Mouse (Mus musculus) limb, embryonic 12.5 days (tissue): ENCODE data around the gene Cap2. TPM values are rescaled to one million over a fixed set of nuclear protein-coding genes. Genes with fewer than 3 reads are reported as not detected.

ENCODE experiments used
- ATAC-seq: fragments of 200-750 bp; cut with Nextera tagmentation; 2 replicates; pipeline ENCODE4 v1.8.0; 2017; ENCODE audit warnings: low read depth, moderate TSS enrichment; ENCODE audit not compliant: insufficient number of reproducible peaks, insufficient read depth, low FRiP score, low TSS enrichment
- H3K27ac ChIP-seq: fragments of 300-500 bp; sonication (generic); 2 replicates; pipeline ENCODE4 v1.5.1; 2016; ENCODE audit warnings: mild to moderate bottlenecking, moderate library complexity
- H3K27me3 ChIP-seq: fragments of 300-500 bp; sonication (generic); 2 replicates; pipeline ENCODE4 v1.6.1; 2016; ENCODE audit warnings: mild to moderate bottlenecking, moderate library complexity
- H3K36me3 ChIP-seq: fragments of 300-500 bp; sonication (generic); 2 replicates; pipeline ENCODE4 v1.6.1; 2016; ENCODE audit warnings: mild to moderate bottlenecking, moderate library complexity
- H3K4me1 ChIP-seq: fragments of 300-500 bp; sonication (generic); replicated peaks from 2 replicates; pipeline ENCODE4 v1.6.1; 2016
- H3K4me2 ChIP-seq: fragments of 300-500 bp; sonication (generic); 2 replicates; pipeline ENCODE4 v1.6.1; 2016; ENCODE audit warnings: mild to moderate bottlenecking, moderate library complexity
- H3K4me3 ChIP-seq: fragments of 300-500 bp; sonication (generic); replicated peaks from 2 replicates; pipeline ENCODE4 v1.5.1; 2016; ENCODE audit warnings: mild to moderate bottlenecking
- H3K9ac ChIP-seq: fragments of 300-500 bp; sonication (generic); replicated peaks from 2 replicates; pipeline ENCODE4 v1.6.1; 2016; ENCODE audit warnings: mild to moderate bottlenecking, moderate library complexity
- H3K9me3 ChIP-seq: fragments of 300-500 bp; sonication (generic); 2 replicates; pipeline ENCODE4 v1.6.1; 2016; ENCODE audit warnings: mild to moderate bottlenecking, moderate library complexity
- WGBS: fragments of 180-500 bp; shearing (Covaris S2); methylation state at CpG from one replicate; pipeline ENCODE4 v1.1.7; 2016; 5-methylcytosine and 5-hydroxymethylcytosine counted together
- polyA plus RNA-seq: library from polyadenylated mRNA; unstranded; fragments of >200 nt; fragmentation: Nextera tagmentation; extraction: Ambion mirVana; gene quantifications from 2 replicates; pipeline ENCODE4 v1.2.1, GENCODE M21; 2016

The Cap2 gene
- polyA plus RNA-seq, 1 experiment from 2014 or later = 13.1 TPM

DNA sequence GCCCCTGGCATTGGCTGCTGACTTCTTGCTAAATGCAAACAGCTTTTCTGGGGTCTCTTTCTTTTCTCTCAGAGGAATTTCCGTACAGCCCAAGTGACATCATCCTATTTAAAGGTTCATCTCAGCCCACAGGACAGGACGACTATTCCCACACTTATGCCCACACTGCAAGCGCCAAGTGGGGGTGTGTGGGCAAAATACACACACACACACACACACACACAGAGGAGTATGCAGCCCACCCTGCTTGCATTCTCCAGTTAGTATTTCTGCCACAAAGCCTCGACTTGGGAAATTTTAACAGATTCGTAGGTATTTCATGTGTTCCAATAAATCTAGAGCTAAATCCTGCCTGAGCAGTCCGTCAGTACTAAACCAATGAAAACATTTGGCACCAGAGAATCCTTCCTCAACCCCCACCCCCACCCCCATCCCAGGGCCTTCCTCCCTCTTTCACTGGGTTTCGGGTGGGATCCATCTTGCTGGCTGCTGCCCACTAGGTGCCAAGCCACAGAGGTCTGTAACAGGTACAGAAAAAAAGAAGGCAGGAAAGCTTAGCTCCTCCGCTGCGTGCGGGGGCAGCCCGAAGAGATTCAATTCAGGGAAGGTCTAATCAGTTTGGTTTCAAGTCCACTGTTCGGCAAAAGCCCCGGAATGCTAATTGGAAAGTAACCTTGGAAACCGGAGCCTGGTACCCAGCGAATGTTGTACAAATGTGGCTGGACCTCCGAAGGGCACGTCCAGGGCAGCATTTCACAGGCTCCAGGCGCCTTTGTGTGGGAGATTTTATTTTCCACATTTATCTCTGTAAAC lies 131.9 kb downstream of the Cap2 start:
- Histone ChIP-seq H3K9ac (no peak overlapping the region), H3K4me3 (0 out of 2 replicates have a peak overlapping the region, but pooled peaks have one; percentile 15), H3K4me2 (peak overlapping the region; percentile 38), H3K9me3 (0 out of 2 replicates have a peak, but pooled peaks cover 4% of the 10 kb centered on the region), H3K4me1 (peaks cover 12% of the 10 kb centered on the region), H3K36me3 (no peaks in the 10 kb centered on the region; the same call in 1 of the 2 replicates), H3K27me3 (no peaks in the 10 kb centered on the region), H3K27ac (no peak overlapping the region)
- no peak for ATAC-seq
- WGBS = 47% methylated on average over 18 of the region's 18 CpGs

DNA sequence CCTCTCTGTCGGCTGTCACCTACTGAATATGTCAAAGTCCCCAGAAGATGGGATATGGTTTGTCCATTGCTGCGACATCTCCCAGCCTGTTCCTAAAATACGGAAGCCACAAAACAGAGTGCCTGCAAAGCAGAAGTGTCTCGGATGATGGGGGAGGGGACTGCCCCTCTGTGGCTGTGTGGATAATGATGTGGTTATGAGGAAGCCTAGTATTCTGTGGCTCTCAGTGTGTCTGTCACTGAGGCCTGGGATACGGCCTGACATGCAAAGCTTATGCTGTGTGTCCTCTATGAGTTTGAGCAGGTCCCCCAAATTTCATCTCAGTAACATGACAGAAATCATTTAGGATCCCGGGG lies 132.5 kb downstream of the Cap2 start:
- no peak for ATAC-seq
- Histone ChIP-seq H3K9ac (no peak overlapping the region), H3K4me2 (peak overlapping the region; percentile 38), H3K4me1 (peaks cover 12% of the 10 kb centered on the region), H3K27ac (no peak overlapping the region), H3K27me3 (no peaks in the 10 kb centered on the region), H3K9me3 (0 out of 2 replicates have a peak, but pooled peaks cover 4% of the 10 kb centered on the region), H3K36me3 (no peaks in the 10 kb centered on the region; the same call in 1 of the 2 replicates), H3K4me3 (no peak overlapping the region)
- 58% methylated on average over 6 of the region's 6 CpGs for WGBS

DNA sequence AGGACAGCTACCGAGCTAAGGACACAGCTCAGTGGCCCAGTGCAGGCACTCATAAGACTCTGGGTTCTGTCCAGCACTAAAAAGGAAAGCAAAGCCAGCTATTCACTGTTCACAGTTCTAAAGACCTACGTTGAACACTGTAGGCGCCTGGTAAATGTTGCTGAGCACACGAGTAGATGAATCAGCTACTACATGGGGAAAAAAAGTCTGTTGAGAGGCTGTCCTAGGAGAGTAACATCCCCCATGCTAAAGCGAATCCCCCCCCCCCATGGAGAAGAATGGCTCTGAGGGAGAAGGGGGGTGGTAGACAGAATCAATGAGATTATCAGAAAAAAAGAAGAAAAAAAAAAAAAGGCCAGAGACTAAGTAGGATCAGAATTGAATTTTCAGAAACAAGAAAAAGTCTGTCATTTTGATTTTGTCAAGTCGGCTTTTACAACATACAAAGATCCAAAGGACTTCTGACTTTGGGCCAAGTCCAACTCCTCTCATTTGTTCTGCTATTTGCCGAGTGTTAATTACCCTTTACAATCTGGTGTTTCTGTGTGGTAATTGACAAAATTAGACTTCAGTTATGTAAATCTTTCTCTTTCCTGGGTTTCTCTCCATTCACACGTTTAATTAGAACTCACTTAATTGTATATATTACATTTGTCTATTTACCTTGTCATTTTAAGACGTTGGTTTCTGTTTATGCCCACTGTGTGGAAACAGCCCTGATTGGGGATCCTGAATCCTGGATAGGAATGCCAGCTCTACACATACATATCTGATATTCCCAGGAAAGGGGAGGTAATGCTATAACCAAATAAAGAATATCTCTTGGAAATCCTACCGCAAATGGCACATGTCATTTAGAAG lies 139.2 kb downstream of the Cap2 start:
- no peak overlapping the region for H3K9ac ChIP-seq
- no peak for ATAC-seq
- 90% methylated on average over 10 of the region's 10 CpGs for WGBS
- H3K36me3 ChIP-seq = no peaks in the 10 kb centered on the region; the same call in 1 of the 2 replicates
- no peak overlapping the region for H3K4me3 ChIP-seq
- peaks cover 10% of the 10 kb centered on the region for H3K9me3 ChIP-seq
- H3K4me2 ChIP-seq = no peak overlapping the region
- H3K27me3 ChIP-seq = no peaks in the 10 kb centered on the region
- H3K27ac ChIP-seq = no peak overlapping the region
- H3K4me1 ChIP-seq = no peaks in the 10 kb centered on the region

DNA sequence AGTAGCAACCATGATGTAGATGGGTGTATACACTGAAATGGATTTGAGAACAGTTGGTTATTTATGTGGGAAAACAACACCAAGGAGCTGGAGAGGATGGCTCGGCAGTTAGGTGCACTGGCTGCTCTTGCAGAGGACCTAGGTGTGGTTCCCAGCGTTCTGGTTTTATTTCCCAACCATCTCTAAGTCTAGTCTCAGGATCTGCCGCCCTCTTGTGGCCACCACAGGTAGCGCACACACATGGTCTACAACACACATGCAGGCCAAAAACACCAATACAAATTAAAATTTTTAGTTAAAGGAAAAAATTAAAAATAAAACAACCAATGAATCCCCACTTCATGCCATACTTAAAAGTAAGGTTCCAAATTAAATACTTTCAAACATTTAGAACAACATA lies 140.7 kb downstream of the Cap2 start:
- H3K27ac ChIP-seq = no peak overlapping the region
- ATAC-seq = no peak
- no peak overlapping the region for H3K9ac ChIP-seq
- no peak overlapping the region for H3K4me2 ChIP-seq
- H3K4me3 ChIP-seq = no peak overlapping the region
- peaks cover 6% of the 10 kb centered on the region for H3K9me3 ChIP-seq
- 82% methylated on average over 4 of the region's 4 CpGs for WGBS
- no peaks in the 10 kb centered on the region for H3K27me3 ChIP-seq
- H3K4me1 ChIP-seq = no peaks in the 10 kb centered on the region
- H3K36me3 ChIP-seq = no peaks in the 10 kb centered on the region; the same call in 1 of the 2 replicates

DNA sequence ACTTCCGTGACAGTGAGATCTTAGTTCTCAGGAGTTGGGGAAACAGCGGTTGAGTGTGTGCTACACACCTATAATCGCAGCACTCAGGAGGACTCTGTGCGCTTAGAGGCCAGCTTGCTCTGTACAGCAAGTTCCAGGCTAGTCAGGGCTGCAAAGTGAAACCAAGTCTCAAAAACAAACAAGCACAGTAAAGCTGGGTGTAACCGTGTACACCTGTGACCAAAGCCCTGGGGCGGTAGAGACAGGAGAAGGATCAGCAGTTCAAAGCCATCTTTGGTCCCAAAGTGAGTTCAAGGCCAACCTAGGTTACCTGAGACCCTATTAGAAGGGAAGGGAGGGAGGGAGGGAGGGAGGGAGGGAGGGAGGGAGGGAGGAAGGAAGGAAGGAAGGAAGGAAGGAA lies 142.5 kb downstream of the Cap2 start:
- no peak for ATAC-seq
- Histone ChIP-seq H3K9me3 (peaks cover 6% of the 10 kb centered on the region), H3K4me1 (no peaks in the 10 kb centered on the region), H3K27me3 (no peaks in the 10 kb centered on the region), H3K36me3 (no peaks in the 10 kb centered on the region), H3K4me2 (no peak overlapping the region), H3K27ac (no peak overlapping the region), H3K4me3 (no peak overlapping the region), H3K9ac (no peak overlapping the region)
- WGBS = 84% methylated on average over 6 of the region's 6 CpGs

DNA sequence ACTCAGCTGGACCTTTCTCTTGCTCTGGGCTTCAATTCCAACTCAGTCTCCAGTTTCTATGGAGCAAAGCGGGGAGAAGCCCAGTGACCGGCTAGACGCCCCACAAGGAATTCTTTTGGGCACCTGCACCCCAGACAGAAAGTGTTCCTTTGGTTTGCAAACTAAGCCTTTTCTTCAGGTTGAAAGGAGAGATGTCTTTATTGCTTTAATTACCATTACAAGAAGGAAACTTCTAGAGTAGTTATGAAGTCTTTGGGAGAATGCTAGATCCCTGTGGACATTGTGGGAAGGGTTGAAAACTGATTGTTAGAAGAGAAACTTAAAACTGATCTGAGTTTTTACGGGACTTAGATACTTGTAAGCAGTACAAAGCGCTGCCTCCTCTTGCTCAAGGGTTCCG lies 143.8 kb downstream of the Cap2 start:
- WGBS = 74% methylated on average over 6 of the region's 6 CpGs

DNA sequence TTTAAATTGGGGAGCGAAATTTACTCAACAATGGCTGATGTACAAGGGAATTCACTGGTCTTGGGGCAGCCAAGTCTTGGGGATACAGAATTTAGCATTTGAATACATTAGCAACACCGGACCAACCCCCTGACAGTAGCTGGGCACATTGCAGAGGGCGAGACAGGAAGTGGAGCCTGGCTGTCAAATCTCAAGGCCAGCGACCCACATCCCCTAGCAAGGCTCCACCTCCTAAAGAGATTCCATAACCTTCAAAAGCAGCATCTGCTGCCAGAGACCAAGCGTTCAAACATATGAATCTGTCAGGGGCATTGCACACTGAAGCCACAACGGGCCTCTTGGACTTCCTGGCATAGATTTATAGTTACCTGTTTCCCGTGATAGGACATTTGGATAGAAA lies 150.2 kb downstream of the Cap2 start:
- no peak for ATAC-seq
- H3K36me3 ChIP-seq = no peaks in the 10 kb centered on the region
- no peak overlapping the region for H3K4me3 ChIP-seq
- no peak overlapping the region for H3K27ac ChIP-seq
- no peaks in the 10 kb centered on the region for H3K27me3 ChIP-seq
- no peak overlapping the region for H3K9ac ChIP-seq
- WGBS = 89% methylated on average over 7 of the region's 7 CpGs
- no peak overlapping the region for H3K4me2 ChIP-seq
- no peaks in the 10 kb centered on the region for H3K9me3 ChIP-seq
- H3K4me1 ChIP-seq = no peaks in the 10 kb centered on the region

More for the DNA sequence above, 143.8 kb downstream of the Cap2 start:
- no peaks in the 10 kb centered on the region for H3K4me1 ChIP-seq
- no peak for ATAC-seq
- H3K9ac ChIP-seq = no peak overlapping the region
- H3K36me3 ChIP-seq = no peaks in the 10 kb centered on the region
- H3K27me3 ChIP-seq = no peaks in the 10 kb centered on the region
- H3K4me2 ChIP-seq = no peak overlapping the region
- H3K27ac ChIP-seq = no peak overlapping the region
- peaks cover 6% of the 10 kb centered on the region for H3K9me3 ChIP-seq
- no peak overlapping the region for H3K4me3 ChIP-seq

DNA sequence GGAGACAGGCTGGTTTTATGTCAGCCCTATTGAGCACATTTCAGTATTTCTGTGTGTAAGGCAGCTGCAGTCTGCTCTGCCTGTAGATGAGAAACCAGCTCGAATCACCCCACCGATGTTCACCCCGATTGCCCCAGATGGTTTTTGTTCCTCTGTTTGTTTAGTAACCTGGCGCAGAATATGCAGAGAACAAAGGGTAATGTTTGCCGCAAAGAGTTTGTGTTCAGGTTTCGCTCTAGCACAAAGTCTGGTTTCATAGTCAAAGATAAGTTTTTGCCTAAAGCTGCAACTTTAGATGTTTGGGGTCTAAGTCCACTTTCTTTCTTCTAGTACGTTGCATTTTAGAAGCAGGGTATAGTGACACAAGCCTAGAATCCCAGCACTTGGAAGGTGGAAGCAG lies 151.0 kb downstream of the Cap2 start:
- no peaks in the 10 kb centered on the region for H3K4me1 ChIP-seq
- H3K9ac ChIP-seq = no peak overlapping the region
- no peak overlapping the region for H3K4me2 ChIP-seq
- no peak overlapping the region for H3K4me3 ChIP-seq
- ATAC-seq = no peak
- H3K9me3 ChIP-seq = no peaks in the 10 kb centered on the region
- WGBS = 95% methylated on average over 7 of the region's 7 CpGs
- H3K27me3 ChIP-seq = no peaks in the 10 kb centered on the region
- no peaks in the 10 kb centered on the region for H3K36me3 ChIP-seq
- no peak overlapping the region for H3K27ac ChIP-seq

DNA sequence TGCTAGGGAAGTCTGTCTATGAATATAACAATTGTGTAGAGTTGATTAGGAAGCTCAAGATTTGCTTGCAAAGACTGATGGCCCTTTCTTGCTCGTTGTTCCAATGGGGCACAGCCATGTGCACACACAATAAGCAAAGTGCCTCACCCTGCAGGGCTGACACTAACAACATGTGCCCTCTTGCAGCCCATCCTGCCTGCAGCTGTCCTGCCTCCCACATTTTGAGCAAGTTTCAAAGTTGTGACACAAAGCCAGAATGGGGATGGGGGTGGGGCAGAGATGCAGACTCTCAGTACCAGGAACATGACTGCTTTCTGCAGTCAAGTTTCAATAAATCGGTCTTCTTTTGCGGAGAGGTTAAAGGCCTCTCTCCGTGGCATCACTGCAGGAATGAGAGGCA lies 152.0 kb downstream of the Cap2 start:
- WGBS = 76% methylated on average over 4 of the region's 4 CpGs

DNA sequence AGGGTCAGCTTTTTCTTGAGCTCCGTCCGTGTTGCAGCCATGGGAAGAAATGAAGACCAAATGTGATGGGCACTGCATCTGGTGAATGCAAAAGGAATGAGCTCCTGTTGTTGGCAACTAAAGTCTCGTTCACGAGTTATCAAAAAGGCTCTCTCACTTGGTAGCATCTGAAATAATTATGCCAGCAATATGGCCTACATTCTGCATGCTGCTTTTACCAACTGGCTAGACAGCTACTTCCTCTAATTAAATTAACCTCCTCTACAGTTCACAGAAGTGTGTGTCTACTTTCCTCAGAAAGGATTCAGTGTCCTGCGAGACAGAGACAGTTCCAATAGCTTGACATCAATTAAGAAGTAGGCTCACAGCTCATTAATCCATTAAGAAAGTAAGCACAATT lies 152.9 kb downstream of the Cap2 start:
- Histone ChIP-seq H3K9ac (no peak overlapping the region), H3K4me1 (no peaks in the 10 kb centered on the region), H3K4me3 (no peak overlapping the region), H3K27me3 (no peaks in the 10 kb centered on the region), H3K4me2 (no peak overlapping the region), H3K27ac (no peak overlapping the region), H3K9me3 (no peaks in the 10 kb centered on the region), H3K36me3 (no peaks in the 10 kb centered on the region)
- 80% methylated on average over 5 of the region's 5 CpGs for WGBS
- no peak for ATAC-seq

More for the DNA sequence above, 152.0 kb downstream of the Cap2 start:
- Histone ChIP-seq H3K9ac (no peak overlapping the region), H3K27ac (no peak overlapping the region), H3K27me3 (no peaks in the 10 kb centered on the region), H3K4me1 (no peaks in the 10 kb centered on the region), H3K4me2 (no peak overlapping the region), H3K4me3 (no peak overlapping the region), H3K36me3 (no peaks in the 10 kb centered on the region), H3K9me3 (no peaks in the 10 kb centered on the region)
- ATAC-seq = no peak

DNA sequence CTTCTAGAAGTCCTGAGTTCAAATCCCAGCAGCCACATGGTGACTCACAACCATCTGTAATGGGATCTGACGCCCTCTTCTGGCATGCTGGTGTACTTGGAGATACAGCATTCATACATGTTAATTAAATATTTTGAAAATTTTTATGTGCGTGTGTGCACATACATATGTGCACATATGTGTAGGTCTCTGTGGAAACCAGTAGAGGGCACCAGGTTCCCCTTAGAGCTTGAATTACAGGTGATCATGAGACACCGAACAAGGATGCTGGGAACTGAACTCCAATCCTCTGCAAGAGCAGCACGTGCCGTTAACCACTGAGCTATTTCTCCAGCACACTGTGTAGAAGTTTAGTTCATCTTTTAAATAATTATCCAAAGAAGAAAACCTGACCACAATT lies 157.6 kb downstream of the Cap2 start:
- no peak overlapping the region for H3K4me2 ChIP-seq
- WGBS = 87% methylated on average over 5 of the region's 5 CpGs
- no peak overlapping the region for H3K9ac ChIP-seq
- ATAC-seq = no peak
- no peak overlapping the region for H3K27ac ChIP-seq
- no peaks in the 10 kb centered on the region for H3K4me1 ChIP-seq
- H3K27me3 ChIP-seq = no peaks in the 10 kb centered on the region
- no peaks in the 10 kb centered on the region for H3K36me3 ChIP-seq
- no peak overlapping the region for H3K4me3 ChIP-seq
- H3K9me3 ChIP-seq = no peaks in the 10 kb centered on the region
